Mouse (Mus musculus) heart, adult 18-20 months (tissue): ENCODE measurements around the gene Gm10842. TPM values are rescaled to one million over a fixed set of nuclear protein-coding genes. Genes with fewer than 3 reads are reported as not detected.

Experiments used
- DNase-seq, 2 experiments: peaks; one replicate each; pipeline ENCODE4 v3.0.0; 2021 to 2022; ENCODE audit warnings: mixed read lengths in 1 of 2
- total RNA-seq, 2 experiments: library from RNA; stranded (reverse); gene quantifications; 2 replicates each; pipeline ENCODE4 v1.2.3; 2021

Gene Gm10842
- total RNA-seq, 2 experiments from 2014 or later = not detected

DNA sequence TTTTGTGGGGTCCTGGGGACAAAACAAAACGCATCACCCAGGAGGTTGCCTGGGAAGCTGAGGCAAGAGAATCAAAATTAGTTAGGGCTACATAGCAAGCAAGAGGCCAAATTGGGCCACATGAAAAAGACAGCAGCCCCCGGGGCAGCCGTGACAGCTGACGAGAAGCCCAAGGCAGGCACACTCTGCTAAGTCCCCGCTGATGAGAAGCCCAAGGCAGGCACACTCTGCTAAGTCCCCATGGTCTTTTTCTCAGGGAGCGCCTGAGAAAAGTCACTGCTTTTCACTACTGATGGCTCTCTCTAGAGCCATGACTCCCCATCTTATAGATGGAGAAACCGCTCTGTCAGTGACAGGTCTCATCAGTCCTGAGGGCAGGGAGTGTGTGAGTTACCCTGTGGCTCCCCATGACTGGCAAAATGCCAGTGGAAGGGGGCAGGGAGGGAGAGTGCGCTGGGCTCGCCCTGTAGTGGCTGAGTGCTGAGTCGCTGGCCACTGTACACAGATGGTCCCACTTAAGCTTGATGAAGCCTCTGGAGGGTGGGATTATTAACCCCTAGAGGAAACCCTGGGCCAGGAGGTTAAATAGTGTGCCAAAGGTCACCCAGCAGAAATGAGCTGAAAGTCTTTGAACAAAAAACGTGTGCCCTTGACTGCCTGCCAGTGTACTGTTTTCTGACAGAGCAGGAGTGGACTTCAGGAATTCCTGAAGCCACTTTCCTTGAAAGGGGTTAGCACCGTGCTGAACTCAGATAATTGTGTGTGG, 6.6 kb downstream of the Gm10842 start:
- DNase-seq = peak; percentile 9 to 42

DNA sequence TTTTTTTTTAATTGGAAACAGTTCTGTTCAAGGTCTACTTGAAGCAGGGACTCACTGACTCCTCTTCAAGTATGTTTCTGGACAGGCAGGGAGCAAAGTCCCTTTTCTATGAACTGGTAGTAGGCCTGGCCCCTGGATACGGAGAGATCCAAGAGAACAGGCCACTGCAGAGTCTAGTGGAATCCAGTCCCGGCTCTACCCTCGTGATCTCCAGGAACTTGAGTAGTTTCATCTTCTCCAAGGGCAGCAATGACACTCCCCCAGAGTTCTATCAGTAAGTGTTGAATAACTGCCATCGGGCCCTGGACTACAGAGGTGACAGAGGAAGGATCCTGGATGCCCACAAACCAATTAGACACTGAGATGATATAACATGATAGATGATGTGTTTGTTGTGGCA, 9.2 kb downstream of the Gm10842 start:
- no peak for DNase-seq

DNA sequence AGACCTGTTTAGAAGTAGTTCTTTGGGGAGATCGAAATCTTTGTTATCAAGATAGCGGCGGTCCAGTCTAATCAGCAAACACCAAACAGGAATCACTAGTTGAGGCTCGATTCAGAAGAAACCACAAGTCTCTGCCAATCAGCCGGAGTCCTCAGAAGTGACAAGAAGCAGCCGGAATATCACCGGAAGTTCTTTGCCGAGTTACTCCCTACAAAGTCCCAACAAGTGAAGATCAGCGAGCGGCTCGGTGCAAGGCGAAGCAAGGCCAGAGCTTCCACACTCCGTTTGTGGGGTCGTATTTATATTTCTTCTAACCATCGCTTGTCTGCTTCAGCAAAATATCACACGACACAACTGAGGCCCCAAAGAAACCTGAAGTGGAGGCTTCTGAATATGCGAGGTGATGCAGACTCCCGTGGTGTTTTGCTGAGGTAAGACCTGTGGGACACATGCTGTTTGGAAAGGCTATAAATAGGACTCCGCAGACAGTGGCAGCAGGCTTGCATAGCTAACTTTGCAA, 10.1 kb downstream of the Gm10842 start:
- peak; percentile 25 to 36 for DNase-seq

DNA sequence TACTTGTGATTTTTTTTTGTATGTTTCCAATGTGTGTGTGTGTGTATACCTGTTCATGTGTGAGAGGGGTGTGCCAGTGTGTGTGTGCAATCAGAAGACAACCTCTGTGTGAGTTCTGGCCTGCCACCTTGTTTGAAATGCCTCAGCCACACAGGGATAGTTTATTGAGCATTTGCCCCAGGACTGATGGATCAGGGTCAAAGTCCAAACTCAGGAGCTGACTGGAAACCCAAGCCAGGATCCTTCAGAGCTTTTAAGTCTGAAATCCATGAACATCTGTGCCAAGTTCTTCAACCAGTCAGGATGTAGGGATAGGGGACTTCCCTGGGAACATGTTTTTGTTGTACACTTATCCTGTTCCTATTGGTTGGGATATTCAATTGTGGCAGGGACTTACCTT, 11.4 kb downstream of the Gm10842 start:
- no peak for DNase-seq

DNA sequence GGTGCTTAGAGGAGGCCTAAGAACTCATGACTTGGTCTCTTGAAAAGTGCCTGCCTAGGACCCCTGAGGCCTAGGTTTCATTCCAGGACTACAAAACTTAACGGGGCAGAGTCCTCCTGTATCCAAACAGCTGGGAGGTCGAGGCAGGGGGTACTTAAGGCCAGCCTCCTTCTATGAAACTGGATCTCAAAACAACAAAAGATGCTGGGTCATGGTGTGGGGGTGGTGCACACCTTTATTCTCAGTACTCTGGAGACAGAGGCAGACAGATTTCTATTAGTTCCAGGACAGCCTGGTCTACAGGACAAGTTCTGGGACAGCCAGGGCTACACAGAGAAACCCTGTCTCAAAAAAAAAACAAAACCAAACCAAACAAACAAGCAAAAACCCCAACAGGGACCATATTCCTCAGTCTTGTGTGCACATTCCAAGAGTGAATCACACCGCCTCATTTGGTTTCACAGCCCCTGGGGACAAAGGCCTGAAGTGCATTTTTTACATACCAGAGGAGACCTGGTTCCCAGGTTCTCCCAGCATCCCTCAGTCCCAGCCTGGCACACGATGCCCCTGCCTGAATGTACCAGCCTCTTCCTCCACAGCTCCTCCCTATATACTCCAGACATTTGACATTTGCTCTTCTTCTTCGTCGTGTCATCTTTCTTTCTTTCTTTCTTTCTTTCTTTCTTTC, 13.1 kb downstream of the Gm10842 start:
- no peak for DNase-seq

DNA sequence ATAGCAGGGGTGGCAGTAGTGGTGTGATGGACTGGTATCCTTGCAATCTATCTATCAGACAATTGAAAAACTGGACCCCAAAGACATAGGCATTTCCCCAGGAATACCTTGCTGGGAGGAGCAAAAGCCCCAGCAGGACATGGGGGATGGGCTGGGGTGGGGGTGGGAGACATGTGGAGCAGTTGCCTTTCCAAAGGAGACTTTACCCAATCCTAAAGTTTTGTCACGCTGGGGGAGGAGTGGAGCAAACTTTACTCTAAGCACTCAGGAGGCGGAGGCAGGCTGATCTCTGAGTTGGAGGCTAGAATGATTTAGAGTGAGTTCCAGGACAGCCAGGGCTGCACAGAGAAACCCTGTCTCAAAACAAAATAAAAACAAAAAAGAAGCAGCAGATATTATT, 14.7 kb downstream of the Gm10842 start:
- DNase-seq = no peak

DNA sequence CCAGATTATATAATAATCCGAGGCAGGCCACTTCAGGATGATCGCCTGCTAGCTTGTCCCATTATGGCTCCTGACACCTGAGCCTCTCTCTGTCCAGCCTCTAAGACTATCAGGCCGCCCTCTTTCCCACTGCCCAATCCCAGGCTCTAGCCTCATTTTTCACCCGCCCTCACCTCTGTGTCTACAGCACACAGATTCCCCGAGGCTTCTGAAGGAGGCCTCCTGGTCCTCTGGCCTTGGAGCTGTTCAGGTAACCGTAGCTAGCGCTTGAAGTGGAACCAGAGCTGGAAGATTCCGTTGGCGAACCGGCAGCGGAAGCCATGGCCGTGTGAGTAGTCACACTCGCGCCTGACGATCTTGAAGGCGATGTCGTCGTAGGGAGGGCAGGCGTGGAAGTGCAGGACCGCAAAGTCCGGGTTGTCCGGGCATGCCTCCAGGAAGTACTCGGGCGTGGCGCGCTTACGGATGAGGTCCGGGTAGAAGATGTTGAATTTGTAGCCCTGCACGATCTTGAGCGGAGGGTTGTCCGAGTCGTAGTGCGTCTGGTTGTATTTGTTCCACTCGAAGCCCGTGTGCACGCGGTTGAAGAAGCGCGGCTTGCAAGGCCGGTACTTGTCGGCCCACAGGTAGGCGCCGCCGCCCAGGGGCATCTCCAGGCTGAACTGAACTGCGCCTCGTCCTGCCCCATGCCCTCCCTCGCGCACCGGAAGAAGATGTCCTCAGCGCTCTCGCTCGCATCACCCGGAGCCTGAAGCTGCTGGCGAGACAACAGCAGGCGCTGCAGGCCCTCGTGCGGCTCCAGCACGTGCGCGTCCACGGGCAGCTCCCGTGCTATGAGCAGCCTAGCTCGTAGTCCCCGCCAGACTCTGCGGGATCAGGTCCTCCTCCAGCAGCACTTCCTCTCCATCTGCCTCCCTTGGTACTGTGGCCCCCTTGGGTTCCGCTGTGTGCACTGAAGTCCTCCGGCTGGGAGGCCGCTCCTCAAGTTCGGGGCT, 18.1 kb downstream of the Gm10842 start:
- no peak for DNase-seq

DNA sequence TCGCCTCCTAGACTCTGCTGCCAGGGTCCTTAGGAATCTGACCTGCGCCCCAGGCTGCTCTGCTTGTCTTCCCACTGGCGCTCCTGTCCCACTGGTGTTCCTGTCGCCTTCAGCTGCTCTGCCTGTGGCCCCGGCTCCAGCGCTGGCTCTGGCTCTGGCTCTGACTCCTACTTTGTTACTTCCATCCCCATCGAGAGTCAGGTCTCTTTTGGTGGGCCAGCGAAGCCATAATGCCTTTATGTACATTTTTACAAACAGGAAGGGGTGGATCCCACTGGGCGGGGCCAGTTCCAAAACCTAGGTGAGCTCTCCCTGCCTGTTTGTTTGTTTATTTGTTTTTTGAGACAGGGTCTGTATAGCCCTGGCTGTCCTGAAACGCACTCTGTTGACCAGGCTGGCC, 20.1 kb downstream of the Gm10842 start:
- DNase-seq = no peak

DNA sequence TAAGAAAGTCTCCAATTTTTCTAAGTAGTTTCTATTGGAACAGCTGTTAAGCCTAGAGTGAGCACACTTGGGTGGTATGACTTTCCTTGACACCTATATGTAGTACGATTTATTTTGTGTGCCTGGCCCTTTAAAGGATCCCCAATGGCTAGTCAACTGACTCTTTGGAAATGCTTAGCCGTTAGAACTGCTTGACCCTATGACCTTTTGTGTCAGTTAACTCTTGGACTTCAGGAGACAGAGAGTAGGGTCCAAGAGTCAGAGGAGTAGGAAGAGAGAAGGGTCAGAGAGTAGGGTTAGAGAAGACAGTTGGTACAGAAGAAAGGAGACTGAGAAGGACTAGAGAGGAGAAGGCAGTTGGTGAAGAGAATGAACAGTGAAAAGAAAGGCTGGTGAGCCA, 31.8 kb downstream of the Gm10842 start, which contains the start of gene Tlk2:
Tlk2 (plus strand) TSS at position 292 of the 400 bp plus-strand sequence.
- no peak for DNase-seq

DNA sequence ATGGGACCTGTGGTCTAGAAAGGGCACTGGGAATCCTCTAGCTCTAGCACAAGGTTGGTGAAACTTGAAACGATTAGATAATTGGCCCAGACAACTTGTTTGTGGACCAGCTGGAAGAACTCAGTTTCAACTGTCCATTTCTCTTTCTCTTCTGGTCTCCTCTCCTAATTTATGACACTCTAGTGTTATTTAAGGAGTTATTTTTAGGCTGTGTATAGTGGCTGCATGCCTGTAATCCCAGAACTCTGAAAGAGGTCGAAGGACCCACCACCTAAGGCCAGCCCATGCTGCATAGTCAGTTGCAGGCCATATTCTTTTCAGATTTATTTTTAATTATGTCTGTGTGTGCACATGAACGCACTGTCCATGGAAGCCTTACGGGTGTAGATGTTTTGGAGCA, 32.8 kb downstream of the Gm10842 start:
- peak in 1 of 2 experiments; percentile 29 for DNase-seq

DNA sequence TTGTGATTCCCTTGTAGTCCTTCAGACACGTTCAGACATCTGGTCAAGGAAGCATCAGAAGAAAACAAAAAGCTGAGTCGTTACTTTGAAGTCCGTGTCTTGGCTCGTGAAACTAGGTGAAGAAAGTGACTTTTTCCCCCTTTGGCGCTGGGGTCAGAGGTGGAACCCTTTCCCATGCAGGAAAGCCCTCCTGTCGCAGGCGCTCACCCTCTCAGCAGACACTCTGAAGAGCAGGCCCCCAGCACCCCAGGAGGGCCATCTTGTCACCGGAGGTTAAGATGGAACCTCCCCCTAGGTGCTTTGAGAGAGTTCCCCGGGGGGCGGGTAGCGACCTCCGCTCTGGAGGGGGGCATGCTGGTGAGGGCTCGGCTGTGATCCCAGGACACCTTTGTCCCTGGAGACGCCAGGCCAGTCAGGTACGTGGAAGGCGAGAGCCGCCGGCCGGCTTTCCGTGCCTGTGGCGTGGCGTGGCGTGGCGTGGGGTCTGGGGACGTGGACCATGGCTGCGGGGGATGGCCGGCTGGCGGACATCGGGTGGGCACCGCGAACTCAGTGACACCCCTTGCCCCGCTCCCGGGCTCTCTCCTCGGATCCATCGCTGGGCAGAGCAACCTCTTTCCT, 33.9 kb downstream of the Gm10842 start:
- peak; percentile 37 to 63 for DNase-seq

DNA sequence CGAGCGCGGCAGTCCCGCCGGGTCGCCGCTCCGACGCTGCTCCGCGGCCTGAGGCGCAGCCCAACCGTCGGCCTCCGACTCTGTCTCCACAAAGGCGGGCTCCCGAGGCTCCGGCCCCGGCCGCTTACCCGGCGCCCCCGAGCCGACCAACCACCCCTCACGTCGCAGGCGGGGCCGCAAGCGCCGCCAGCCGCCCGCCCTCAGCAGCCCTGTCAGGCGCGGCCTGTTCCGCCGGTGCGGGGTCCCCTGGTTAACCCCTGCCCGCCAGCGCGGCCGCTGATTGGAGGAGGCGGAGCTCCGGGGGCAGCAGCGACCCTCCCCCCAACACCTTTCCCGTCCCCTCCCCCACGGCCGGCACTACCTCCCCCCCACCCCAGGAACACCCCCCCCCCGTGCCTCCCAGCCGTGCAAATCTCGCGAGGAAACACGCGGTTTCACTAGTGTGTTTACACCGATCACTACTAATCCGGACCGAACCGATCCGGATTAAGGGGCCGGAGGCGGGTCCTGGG, 34.5 kb downstream of the Gm10842 start:
- peak; percentile 94 to 95 for DNase-seq

DNA sequence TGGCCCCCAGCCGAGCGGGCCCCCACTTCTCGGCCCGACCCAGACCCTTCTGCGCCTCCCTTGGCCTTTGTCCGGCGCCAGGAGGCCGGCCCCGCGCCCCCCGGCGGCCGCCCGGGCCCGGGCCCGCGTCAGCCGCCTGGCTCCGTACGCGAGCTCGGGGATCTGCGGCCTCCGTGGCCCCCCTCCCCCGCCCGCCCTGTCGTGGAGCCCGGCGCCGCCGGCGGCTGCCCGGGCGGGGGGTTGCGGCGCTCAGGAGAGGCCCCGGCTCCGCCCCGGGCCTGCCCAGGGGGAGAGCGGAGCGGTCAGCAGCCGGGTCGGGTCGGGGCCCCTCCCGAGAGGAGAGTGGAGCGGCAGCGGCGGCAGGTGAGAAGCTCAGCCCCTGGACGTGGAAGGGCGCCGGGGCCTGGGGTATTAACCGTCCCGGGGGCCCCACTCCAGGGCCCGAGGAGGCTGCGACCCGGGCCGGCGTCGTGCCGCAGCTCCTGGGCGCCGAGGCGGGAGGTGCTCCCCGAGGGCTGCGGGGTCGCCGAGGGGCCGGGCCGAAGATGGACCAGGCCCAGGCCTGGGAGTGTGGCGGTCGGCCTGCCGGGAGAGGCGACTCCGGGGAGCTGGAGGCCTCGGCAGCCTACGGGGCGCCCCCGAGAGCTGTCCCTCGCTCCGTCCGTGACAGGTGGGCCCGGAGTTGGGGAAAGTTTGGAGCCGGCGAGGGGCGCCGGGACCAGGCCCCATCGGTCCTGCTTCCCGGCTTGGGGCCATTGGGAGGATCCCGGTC, 35.2 kb downstream of the Gm10842 start:
- DNase-seq = peak; percentile 50 to 65

DNA sequence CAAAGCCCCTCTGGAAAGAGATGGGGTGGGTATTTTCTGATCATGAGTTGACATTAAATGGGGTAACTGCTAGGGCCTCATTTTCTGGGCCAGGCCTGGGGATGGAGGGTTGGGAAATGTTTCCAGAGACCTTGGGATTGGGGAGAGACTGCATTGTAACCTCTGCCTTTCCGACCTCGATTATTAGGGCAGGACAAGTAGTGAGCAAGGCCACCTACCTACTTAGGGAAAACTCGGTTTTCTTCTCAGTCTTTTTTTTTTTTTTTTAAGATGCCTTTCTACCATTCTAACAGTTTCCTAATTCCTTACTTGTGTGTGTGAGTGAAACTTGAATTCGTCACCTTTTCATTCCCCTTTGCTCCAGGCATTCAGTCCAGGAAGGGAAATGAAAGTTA, 35.8 kb downstream of the Gm10842 start:
- DNase-seq = no peak

DNA sequence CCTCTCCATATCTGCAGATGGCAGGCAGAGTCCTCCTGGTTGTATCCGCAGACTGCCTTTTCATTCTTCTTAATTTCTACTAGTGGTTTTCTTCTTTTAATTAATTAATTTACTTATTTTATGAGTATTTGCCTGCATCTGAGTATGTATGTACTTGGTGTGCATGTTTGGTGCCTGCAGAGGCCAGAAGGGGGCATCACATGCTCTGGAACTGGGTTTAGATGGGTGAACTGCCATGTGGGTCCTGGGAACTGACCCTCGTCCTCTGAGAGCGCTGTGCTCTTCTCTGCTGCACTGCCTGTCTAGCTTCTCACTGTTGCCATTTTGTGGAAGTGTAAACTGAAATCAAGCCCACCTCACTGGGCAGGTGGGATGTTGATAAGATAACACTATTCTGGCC, 38.0 kb downstream of the Gm10842 start:
- no peak for DNase-seq

DNA sequence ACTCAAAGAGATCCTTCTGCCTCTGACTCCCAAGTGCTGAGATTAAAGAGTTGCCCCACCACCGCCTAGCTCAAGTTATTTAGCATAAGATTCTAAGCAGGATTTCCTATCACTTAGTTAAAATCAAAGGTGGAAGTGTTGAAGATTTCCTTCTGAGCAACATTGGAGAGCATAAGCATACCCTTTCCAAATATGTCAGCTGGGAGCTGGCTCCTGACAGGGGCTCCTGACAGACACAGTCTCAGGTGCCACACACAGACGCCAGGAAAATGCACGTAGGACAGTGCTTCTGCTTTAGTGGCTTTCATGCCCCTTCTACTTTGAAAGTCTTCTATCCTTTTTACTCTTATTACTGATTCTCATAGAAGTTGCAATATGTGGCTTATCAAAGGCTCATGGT, 45.5 kb downstream of the Gm10842 start:
- DNase-seq = no peak
